Mouse (Mus musculus) embryonic facial prominence, embryonic 14.5 days (tissue): ENCODE results near the gene Tex14. TPM values are rescaled to one million over a fixed set of nuclear protein-coding genes. Genes with fewer than 3 reads are reported as not detected.
"Not testable (repeated sequence)": the region's sequence is repeated elsewhere in the genome, so short reads cannot be mapped to it uniquely, and the experiment has no call there.

Source experiments
- ATAC-seq: fragments of 200-750 bp; cut with Nextera tagmentation; 2 replicates; pipeline ENCODE4 v1.8.0; 2017; ENCODE audit warnings: low read depth, moderate number of reproducible peaks, moderate TSS enrichment
- DNase-seq: peaks from one replicate; pipeline ENCODE4 v3.0.0-alpha.2; 2015; ENCODE audit warnings: low spot score
- H3K27ac ChIP-seq: fragments of 300-500 bp; sonication (generic); replicated peaks from 2 replicates; pipeline ENCODE4 v1.5.1; 2014; ENCODE audit warnings: low read depth, mild to moderate bottlenecking, low read length, moderate library complexity
- H3K27me3 ChIP-seq: fragments of 300-500 bp; sonication (generic); replicated peaks from 2 replicates; pipeline ENCODE4 v1.6.1; 2014; ENCODE audit warnings: low read length; ENCODE audit not compliant: control insufficient read depth, insufficient read depth
- H3K36me3 ChIP-seq: fragments of 300-500 bp; sonication (generic); 2 replicates; pipeline ENCODE4 v1.6.1; 2014; ENCODE audit warnings: low read length, mixed read lengths; ENCODE audit not compliant: control insufficient read depth, insufficient read depth
- H3K4me1 ChIP-seq: fragments of 300-500 bp; sonication (generic); 2 replicates; pipeline ENCODE4 v1.6.1; 2014; ENCODE audit warnings: antibody characterized with exemption, low read length; ENCODE audit not compliant: control insufficient read depth, insufficient read depth
- H3K4me2 ChIP-seq: fragments of 300-500 bp; sonication (generic); 2 replicates; pipeline ENCODE4 v1.6.1; 2014; ENCODE audit warnings: low read depth, mild to moderate bottlenecking, low read length, moderate library complexity, mixed read lengths
- H3K4me3 ChIP-seq: fragments of 300-500 bp; sonication (generic); 2 replicates; pipeline ENCODE4 v1.5.1; 2014; ENCODE audit warnings: low read depth, mild to moderate bottlenecking, low read length
- H3K9ac ChIP-seq: fragments of 300-500 bp; sonication (generic); 2 replicates; pipeline ENCODE4 v1.6.1; 2014; ENCODE audit warnings: low read depth, mild to moderate bottlenecking, low read length, moderate library complexity, mixed read lengths
- H3K9me3 ChIP-seq: fragments of 300-500 bp; sonication (generic); 2 replicates; pipeline ENCODE4 v1.6.1; 2016; ENCODE audit warnings: low read length; ENCODE audit not compliant: control insufficient read depth
- WGBS: fragments of 180-500 bp; shearing (Covaris S2); extraction: QIAGEN DNeasy Blood & Tissue Kit; methylation state at CpG from one replicate; pipeline ENCODE4 v1.1.7; 2014; 5-methylcytosine and 5-hydroxymethylcytosine counted together
- polyA plus RNA-seq: library from polyadenylated mRNA; unstranded; fragments of >200 nt; fragmentation: Nextera tagmentation; extraction: Ambion mirVana; gene quantifications from 2 replicates; pipeline ENCODE4 v1.2.1, GENCODE M21; 2014

Gene Tex14
- polyA plus RNA-seq, 1 experiment from 2014 or later = 4.8 TPM

DNA sequence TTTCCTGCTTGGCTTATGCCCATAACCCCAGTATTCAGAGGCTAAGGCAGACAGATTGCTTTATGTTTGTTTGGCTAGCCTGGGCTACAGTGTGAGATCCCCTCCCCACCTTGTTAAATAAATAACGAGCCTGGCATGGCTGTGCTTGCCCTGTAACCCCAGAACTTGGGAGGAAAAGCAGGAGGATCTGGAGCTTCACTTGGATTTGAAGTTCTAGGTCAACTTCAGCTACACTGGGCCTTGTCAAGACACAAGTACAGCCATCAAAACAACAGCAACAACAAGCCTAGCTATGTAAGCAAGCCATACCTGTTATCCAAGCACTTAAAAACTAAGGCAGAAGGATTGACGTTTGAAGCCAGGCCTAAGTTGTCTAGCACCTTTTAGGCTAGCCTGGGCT, 25.5 kb downstream of the Tex14 start:
- no peak for DNase-seq
- Histone ChIP-seq H3K4me1 (no peaks in the 10 kb centered on the region), H3K4me3 (no peak overlapping the region), H3K9me3 (no peaks in the 10 kb centered on the region), H3K27ac (no peak overlapping the region), H3K36me3 (no peaks in the 10 kb centered on the region), H3K27me3 (no peaks in the 10 kb centered on the region), H3K4me2 (no peak overlapping the region), H3K9ac (no peak overlapping the region)
- ATAC-seq = no peak
- WGBS = 74% methylated on average over 2 of the region's 2 CpGs

DNA sequence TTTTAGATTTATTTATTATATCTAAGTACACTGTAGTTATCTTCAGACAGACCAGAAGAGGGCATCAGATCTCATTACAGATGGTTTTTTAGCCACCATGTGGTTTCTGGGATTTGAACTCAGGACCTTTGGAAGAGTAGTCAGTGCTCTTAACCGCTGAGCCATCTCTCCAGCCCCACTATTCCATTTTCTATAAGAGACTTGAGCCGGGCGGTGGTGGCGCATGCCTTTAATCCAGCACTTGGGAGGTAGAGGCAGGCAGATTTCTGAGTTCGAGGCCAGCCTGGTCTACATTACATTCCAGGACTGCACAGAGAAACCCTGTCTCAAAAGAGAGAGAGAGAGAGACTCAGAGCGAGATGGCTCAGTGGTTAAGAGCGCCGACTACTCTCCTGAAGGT, 26.9 kb downstream of the Tex14 start:
- WGBS = 94% methylated on average over 8 of the region's 8 CpGs
- H3K4me2 ChIP-seq, H3K9ac ChIP-seq, H3K27ac ChIP-seq, H3K4me1 ChIP-seq, H3K36me3 ChIP-seq, H3K27me3 ChIP-seq, DNase-seq, ATAC-seq, H3K4me3 ChIP-seq, H3K9me3 ChIP-seq: not testable (repeated sequence)

- Histone ChIP-seq H3K27me3 (no peaks in the 10 kb centered on the region), H3K4me3 (no peak overlapping the region), H3K9me3 (no peaks in the 10 kb centered on the region), H3K4me1 (no peaks in the 10 kb centered on the region), H3K36me3 (no peaks in the 10 kb centered on the region), H3K9ac (no peak overlapping the region), H3K4me2 (no peak overlapping the region), H3K27ac (no peak overlapping the region)
- DNase-seq = no peak
- WGBS = 63% methylated on average over 1 of the region's 1 CpGs
- no peak for ATAC-seq
These were observed 27.6 kb downstream of the Tex14 start for GRCm38 (mm10) chr11:87432447-87432846.

- Histone ChIP-seq H3K4me3 (no peak overlapping the region), H3K9me3 (no peaks in the 10 kb centered on the region), H3K4me2 (no peak overlapping the region), H3K27me3 (no peaks in the 10 kb centered on the region), H3K27ac (no peak overlapping the region), H3K36me3 (no peaks in the 10 kb centered on the region), H3K4me1 (no peaks in the 10 kb centered on the region), H3K9ac (no peak overlapping the region)
- no peak for ATAC-seq
- DNase-seq = no peak
- WGBS = 51% methylated on average over 6 of the region's 6 CpGs
These were observed 28.2 kb downstream of the Tex14 start for GRCm38 (mm10) chr11:87432933-87433669.

DNA sequence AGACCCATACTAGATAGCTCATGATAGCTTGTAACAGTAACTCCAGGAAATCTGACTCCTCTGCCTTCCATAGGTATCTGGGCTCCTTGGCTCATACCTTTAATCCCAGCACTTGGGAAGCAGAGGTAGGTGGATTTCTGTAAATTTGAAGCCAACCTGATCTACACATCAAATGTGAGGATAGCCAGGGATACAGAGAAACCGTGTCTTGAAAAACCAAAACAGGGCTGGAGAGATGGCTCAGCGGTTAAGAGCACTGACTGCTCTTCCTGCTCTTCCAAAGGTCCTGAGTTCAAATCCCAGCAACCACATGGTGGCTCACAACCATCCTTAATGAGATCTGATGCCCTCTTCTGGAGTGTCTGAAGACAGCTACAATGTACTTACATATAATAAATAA, 30.2 kb downstream of the Tex14 start:
- H3K27ac ChIP-seq, H3K4me1 ChIP-seq, ATAC-seq, H3K9me3 ChIP-seq, H3K9ac ChIP-seq, H3K27me3 ChIP-seq, H3K4me3 ChIP-seq, H3K36me3 ChIP-seq, H3K4me2 ChIP-seq, DNase-seq: not testable (repeated sequence)
- WGBS = 97% methylated on average over 2 of the region's 2 CpGs

DNA sequence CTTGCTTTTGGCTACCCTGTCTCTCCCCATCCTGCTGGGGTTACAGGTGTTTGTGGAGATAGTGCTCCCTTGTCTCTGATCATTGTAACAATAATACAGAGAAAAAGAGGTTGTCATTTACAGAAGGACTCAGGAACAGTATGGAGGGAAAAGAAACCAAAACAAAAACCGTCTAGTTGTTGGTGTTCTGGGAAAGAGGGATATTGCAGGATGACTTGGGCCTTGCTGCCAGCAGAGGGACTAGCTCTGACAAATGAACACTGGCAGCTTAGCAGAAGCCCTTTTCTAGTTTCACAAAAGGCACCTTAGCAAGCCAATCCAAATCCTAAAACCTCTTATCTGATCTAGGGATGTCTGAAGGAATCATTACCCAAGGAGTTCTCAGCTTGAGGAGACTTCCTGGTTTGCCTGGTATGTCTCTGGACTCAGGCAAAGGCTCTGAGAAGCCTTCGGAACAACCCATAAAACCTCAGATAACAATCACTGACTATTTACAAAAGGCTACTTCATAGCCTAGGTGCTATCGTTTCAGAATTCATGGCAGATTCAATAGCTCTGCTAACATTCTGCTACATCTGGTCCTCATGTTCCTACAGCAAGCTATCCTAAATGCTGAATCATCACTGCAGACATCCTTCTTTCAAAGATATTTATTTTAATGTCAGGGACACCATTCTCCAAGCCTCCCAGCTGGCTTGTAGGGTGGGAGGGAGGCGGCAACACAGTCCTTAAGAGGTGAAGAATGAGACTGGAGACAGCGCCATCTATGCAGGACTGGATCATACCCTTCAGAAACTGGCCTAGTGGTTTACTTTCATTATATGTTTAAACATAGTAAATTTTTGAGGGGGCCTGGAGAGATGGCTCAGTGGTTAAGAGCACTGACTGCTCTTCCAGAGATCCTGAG, 31.7 kb downstream of the Tex14 start:
- Histone ChIP-seq H3K27me3 (no peaks in the 10 kb centered on the region), H3K27ac (no peak overlapping the region), H3K9ac (no peak overlapping the region), H3K4me1 (no peaks in the 10 kb centered on the region), H3K4me3 (no peak overlapping the region), H3K9me3 (no peaks in the 10 kb centered on the region), H3K4me2 (no peak overlapping the region), H3K36me3 (no peaks in the 10 kb centered on the region)
- 59% methylated on average over 5 of the region's 5 CpGs for WGBS
- ATAC-seq = no peak
- DNase-seq = no peak

- H3K27me3 ChIP-seq = no peaks in the 10 kb centered on the region
- H3K36me3 ChIP-seq = no peaks in the 10 kb centered on the region
- WGBS = 82% methylated on average over 10 of the region's 10 CpGs
- no peak overlapping the region for H3K4me3 ChIP-seq
- no peak for ATAC-seq
- H3K9ac ChIP-seq = no peak overlapping the region
- peak; percentile 35 for DNase-seq
- no peak overlapping the region for H3K27ac ChIP-seq
- no peak overlapping the region for H3K4me2 ChIP-seq
- no peaks in the 10 kb centered on the region for H3K9me3 ChIP-seq
- peaks cover 4% of the 10 kb centered on the region; the same call in 1 of the 2 replicates for H3K4me1 ChIP-seq
These were observed 35.0 kb downstream of the Tex14 start for GRCm38 (mm10) chr11:87439796-87440420.

DNA sequence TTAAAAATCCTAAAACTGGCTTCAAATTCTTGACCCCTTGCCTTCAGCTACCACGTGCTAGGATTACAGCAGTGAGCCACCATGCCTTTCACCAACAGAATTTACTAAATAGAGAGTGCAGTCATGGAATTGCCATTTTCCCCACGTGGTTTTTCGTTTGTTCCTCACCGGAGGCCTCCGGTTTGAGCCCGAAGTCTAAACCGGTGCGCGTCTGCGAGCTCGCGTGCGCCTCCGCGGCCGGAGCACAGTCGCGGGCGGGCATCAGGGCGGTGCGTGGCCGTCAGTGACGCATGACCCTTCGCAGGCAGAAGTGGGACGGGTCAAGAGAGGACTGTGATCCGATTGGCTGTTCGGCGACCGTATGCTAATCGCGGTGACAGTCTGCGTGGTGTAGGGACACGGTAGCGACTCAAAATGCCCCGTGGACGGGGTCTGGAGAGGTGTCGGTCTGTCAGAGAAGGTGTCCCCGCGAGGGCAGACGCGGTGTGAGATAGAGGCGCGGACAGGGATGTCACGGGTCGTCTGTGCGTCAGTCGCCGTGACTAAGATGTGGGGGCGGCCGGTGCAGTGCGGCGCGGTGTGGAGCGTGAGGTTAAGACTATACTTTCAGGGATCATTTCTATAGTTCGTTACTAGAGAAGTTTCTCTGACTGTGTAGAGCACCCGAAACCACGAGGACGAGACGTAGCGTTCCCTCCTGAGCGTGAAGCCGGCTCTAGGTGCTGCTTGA, 37.9 kb downstream of the Tex14 start:
- under 1% methylated on average over 29 of the region's 62 CpGs for WGBS
- H3K4me2 ChIP-seq = peak overlapping the region; percentile 59
- H3K4me1 ChIP-seq, H3K9me3 ChIP-seq, H3K36me3 ChIP-seq, H3K27me3 ChIP-seq: not testable (repeated sequence)
- peak overlapping the region; percentile 72; the same call in 1 of the 2 replicates for H3K27ac ChIP-seq
- DNase-seq (peak; percentile 74), ATAC-seq (peak; percentile 97)
- H3K9ac ChIP-seq = peak overlapping the region; percentile 59
- H3K4me3 ChIP-seq = peak overlapping the region; percentile 35
